Mouse (Mus musculus) MEL (cell line): ENCODE measurements around the gene Serhl. TPM values are rescaled to one million over a fixed set of nuclear protein-coding genes. Genes with fewer than 3 reads are reported as not detected.

Experiments
- DNase-seq: peaks from one replicate; pipeline ENCODE4 v3.0.0; 2011; ENCODE audit warnings: low read depth, low spot score
- H3K27ac ChIP-seq: 2 replicates; pipeline ENCODE4 v1.5.1; 2012; ENCODE audit warnings: low read depth, mild to moderate bottlenecking, control low read depth, low read length, moderate library complexity; ENCODE audit not compliant: control insufficient read depth
- H3K27me3 ChIP-seq, 2 experiments: fragments of 150-350 bp in 1 of 2; sonication (generic) in 1 of 2; 2 replicates each; pipeline ENCODE4 v1.6.1; 2012; ENCODE audit warnings: low read length in 2 of 2, mild to moderate bottlenecking in 2 of 2, improper control_type of control experiment in 1 of 2, moderate library complexity in 1 of 2; ENCODE audit not compliant: insufficient read depth in 2 of 2, control insufficient read depth in 1 of 2
- H3K36me3 ChIP-seq, 2 experiments: 2 replicates each; pipeline ENCODE4 v1.6.1; 2012 to 2014; ENCODE audit warnings: low read length in 2 of 2, improper control_type of control experiment in 1 of 2, inconsistent platforms in 1 of 2, mild to moderate bottlenecking in 1 of 2; ENCODE audit not compliant: insufficient read depth in 2 of 2, control insufficient read depth in 1 of 2
- H3K4me1 ChIP-seq, 2 experiments: fragments of 150-350 bp in 1 of 2; sonication (generic) in 1 of 2; 2 replicates each; pipeline ENCODE4 v1.6.1; 2012; ENCODE audit warnings: low read length in 2 of 2, improper control_type of control experiment in 1 of 2, mild to moderate bottlenecking in 1 of 2; ENCODE audit not compliant: insufficient read depth in 2 of 2, control insufficient read depth in 1 of 2
- H3K4me3 ChIP-seq, 2 experiments: fragments of 150-350 bp in 1 of 2; sonication (generic) in 1 of 2; 2 replicates each; pipeline ENCODE4 v1.5.1; 2012; ENCODE audit warnings: low read depth in 2 of 2, low read length in 2 of 2, mild to moderate bottlenecking in 2 of 2, moderate library complexity in 2 of 2, control low read depth in 1 of 2, improper control_type of control experiment in 1 of 2; ENCODE audit not compliant: control insufficient read depth in 1 of 2, insufficient read depth in 1 of 2
- H3K79me2 ChIP-seq: 2 replicates; pipeline ENCODE4 v1.6.1; 2012; ENCODE audit warnings: mild to moderate bottlenecking, low read length, moderate library complexity; ENCODE audit not compliant: control insufficient read depth, poor library complexity, insufficient read depth
- H3K9ac ChIP-seq: 2 replicates; pipeline ENCODE4 v1.6.1; 2012; ENCODE audit warnings: low read depth, mild to moderate bottlenecking, control low read depth, low read length, moderate library complexity; ENCODE audit not compliant: control insufficient read depth, poor library complexity, severe bottlenecking
- H3K9me3 ChIP-seq: fragments of 150-350 bp; sonication (generic); replicated peaks from 2 replicates; pipeline ENCODE4 v1.6.1; 2012; ENCODE audit warnings: mild to moderate bottlenecking, low read length, improper control_type of control experiment, moderate library complexity; ENCODE audit not compliant: insufficient read depth
- CHD2 ChIP-seq: IDR thresholded peaks from 2 replicates; pipeline ENCODE4 v1.6.1; 2011; ENCODE audit warnings: low read length, improper control_type of control experiment
- ELF1 ChIP-seq: IDR thresholded peaks from 2 replicates; pipeline ENCODE4 v1.6.1; 2014; ENCODE audit warnings: low read depth, mild to moderate bottlenecking, inconsistent platforms, low read length, improper control_type of control experiment, moderate library complexity
- EP300 ChIP-seq, 2 experiments: IDR thresholded peaks; 2 replicates each; pipeline ENCODE4 v1.6.1; 2011; ENCODE audit warnings: improper control_type of control experiment in 2 of 2, low read length in 2 of 2, low read depth in 1 of 2, mild to moderate bottlenecking in 1 of 2
- GABPA ChIP-seq: IDR thresholded peaks from 2 replicates; pipeline ENCODE4 v1.6.1; 2012; ENCODE audit warnings: low read depth, mild to moderate bottlenecking, inconsistent platforms, low read length, improper control_type of control experiment, moderate library complexity
- GATA1 ChIP-seq: IDR thresholded peaks from 2 replicates; pipeline ENCODE4 v1.6.1; 2011; ENCODE audit warnings: low read depth, low read length, improper control_type of control experiment
- HCFC1 ChIP-seq: IDR thresholded peaks from 2 replicates; pipeline ENCODE4 v1.6.1; 2012; ENCODE audit warnings: low read depth, mild to moderate bottlenecking, inconsistent platforms, low read length, improper control_type of control experiment, moderate library complexity
- MEF2A ChIP-seq: IDR thresholded peaks from 2 replicates; pipeline ENCODE4 v1.6.1; 2014; ENCODE audit warnings: low read depth, mild to moderate bottlenecking, inconsistent platforms, low read length, improper control_type of control experiment; ENCODE audit not compliant: poor library complexity, insufficient replicate concordance, severe bottlenecking; ENCODE audit errors: extremely low read depth
- MYC ChIP-seq: IDR thresholded peaks from 2 replicates; pipeline ENCODE4 v1.6.1; 2011; ENCODE audit warnings: low read depth, mild to moderate bottlenecking, low read length, improper control_type of control experiment, moderate library complexity
- NELFE ChIP-seq: IDR thresholded peaks from 2 replicates; pipeline ENCODE4 v1.6.1; 2011; ENCODE audit warnings: low read depth, low read length, improper control_type of control experiment
- RAD21 ChIP-seq: IDR thresholded peaks from 2 replicates; pipeline ENCODE4 v1.6.1; 2011; ENCODE audit warnings: mild to moderate bottlenecking, low read depth, low read length, improper control_type of control experiment
- SIN3A ChIP-seq: IDR thresholded peaks from 2 replicates; pipeline ENCODE4 v1.6.1; 2012; ENCODE audit warnings: low read length, improper control_type of control experiment, inconsistent platforms
- SMC3 ChIP-seq: IDR thresholded peaks from 2 replicates; pipeline ENCODE4 v1.6.1; 2011; ENCODE audit warnings: low read depth, low read length, improper control_type of control experiment
- TBP ChIP-seq: IDR thresholded peaks from 2 replicates; pipeline ENCODE4 v1.8.0; 2011; ENCODE audit warnings: low read depth, low read length, improper control_type of control experiment
- UBTF ChIP-seq: IDR thresholded peaks from 2 replicates; pipeline ENCODE4 v1.6.1; 2012; ENCODE audit warnings: low read depth, mild to moderate bottlenecking, inconsistent platforms, low read length, improper control_type of control experiment, moderate library complexity, borderline replicate concordance; ENCODE audit not compliant: insufficient read depth
- USF1 ChIP-seq: IDR thresholded peaks from 2 replicates; pipeline ENCODE4 v1.6.1; 2014; ENCODE audit warnings: low read depth, mild to moderate bottlenecking, inconsistent platforms, low read length, improper control_type of control experiment, moderate library complexity
- ZKSCAN1 ChIP-seq: IDR thresholded peaks from 2 replicates; pipeline ENCODE4 v1.6.1; 2012; ENCODE audit warnings: low read depth, mild to moderate bottlenecking, inconsistent platforms, low read length, improper control_type of control experiment, moderate library complexity
- ZMIZ1 ChIP-seq: IDR thresholded peaks from 2 replicates; pipeline ENCODE4 v1.6.1; 2012; ENCODE audit warnings: low read depth, mild to moderate bottlenecking, inconsistent platforms, low read length, improper control_type of control experiment, moderate library complexity
- polyA plus RNA-seq, 2 experiments: library from polyadenylated mRNA; stranded (reverse) in 1 of 2; unstranded in 1 of 2; fragments of >175 nt in 1 of 2; fragments of >200 nt in 1 of 2; gene quantifications; 2 replicates each; pipeline versions ENCODE4 v1.2.1 to v1.2.4; 2012; ENCODE audit warnings: low replicate concordance in 2 of 2, low read depth in 1 of 2; ENCODE audit not compliant: insufficient read length in 2 of 2, insufficient read depth in 1 of 2, missing spikeins in 1 of 2
- total RNA-seq: library from RNA; depleted of rRNA; stranded (reverse); fragments of 300-350 nt; gene quantifications from 2 replicates; pipeline ENCODE4 v1.2.3, GENCODE M21; 2012

Gene Serhl
- total and polyA plus RNA-seq, 3 experiments: 19.6 to 57.3 TPM; not detected in 1

GRCm38 (mm10) chr15:83135654-83136053 is 46.3 kb downstream of the Serhl start:
- Histone ChIP-seq H3K27me3 (no peaks in the 10 kb centered on the region), H3K4me3 (no peak overlapping the region), H3K4me1 (peaks cover 5 to 8% of the 10 kb centered on the region in 2 experiments), H3K79me2 (peaks cover 8% of the 10 kb centered on the region), H3K9me3 (no peaks in the 10 kb centered on the region), H3K27ac (no peak overlapping the region), H3K9ac (no peak overlapping the region), H3K36me3 (peaks cover 19 to 40% of the 10 kb centered on the region in 2 experiments)
- no peak for TF ChIP-seq UBTF
- peak; percentile 14 to 61; a peak in 2 of 4 replicates for TF ChIP-seq EP300 (IDR thresholded peaks at IDR 0.05; ENCODE audit: low read depth in 1 of 2, low read length in 2 of 2)
- TF ChIP-seq RAD21: no peak
- no peak for TF ChIP-seq NELFE
- 0 out of 2 replicates have a peak, but pooled peaks have one; percentile 38 for TF ChIP-seq SIN3A
- no peak for TF ChIP-seq ELF1
- TF ChIP-seq ZKSCAN1: no peak
- no peak for TF ChIP-seq ZMIZ1
- no peak for TF ChIP-seq SMC3
- TF ChIP-seq USF1: no peak
- no peak for TF ChIP-seq GABPA
- TF ChIP-seq MYC: no peak
- peak; percentile 81 for TF ChIP-seq GATA1
- peak; percentile 31 for DNase-seq

- no peak for DNase-seq
- TF ChIP-seq ZMIZ1: no peak
- TF ChIP-seq NELFE: no peak
- no peak for TF ChIP-seq MEF2A
- TF ChIP-seq SIN3A: no peak
- no peak for TF ChIP-seq TBP
- no peak for TF ChIP-seq CHD2
- TF ChIP-seq, all 39 proteins: peak for 0
- peaks cover 0 to 12% of the 10 kb centered on the region in 2 experiments; a peak in 2 of 4 replicates for H3K4me1 ChIP-seq
- no peak overlapping the region for H3K4me3 ChIP-seq
- no peak overlapping the region for H3K27ac ChIP-seq
- H3K36me3 ChIP-seq: peaks cover 3 to 9% of the 10 kb centered on the region in 2 experiments
- H3K9me3 ChIP-seq: no peaks in the 10 kb centered on the region
- no peak overlapping the region for H3K9ac ChIP-seq
- peaks cover 74% of the 10 kb centered on the region for H3K79me2 ChIP-seq
- no peaks in the 10 kb centered on the region for H3K27me3 ChIP-seq
These were observed 53.6 kb downstream of the Serhl start for GRCm38 (mm10) chr15:83142861-83143260.

DNA sequence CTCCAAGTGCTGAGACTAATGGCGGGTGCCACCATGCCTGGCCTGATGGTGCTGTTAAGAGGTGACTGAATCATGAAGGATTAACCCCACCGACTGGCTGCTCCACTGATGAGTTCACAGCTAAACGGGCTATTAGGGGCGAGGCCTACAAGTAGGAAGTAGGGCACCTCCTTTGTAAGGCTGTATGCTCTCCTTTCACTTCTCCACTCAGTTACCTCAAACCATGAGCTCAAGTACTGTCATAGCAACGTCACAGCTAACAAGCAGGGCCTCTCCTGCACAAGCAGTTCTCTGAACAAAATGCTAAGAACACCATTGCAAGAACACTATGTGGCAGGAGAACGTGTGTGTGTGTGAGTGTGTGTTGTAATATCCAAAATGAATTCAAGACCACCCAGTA is 56.2 kb downstream of the Serhl start:
- Histone ChIP-seq H3K9ac (no peak overlapping the region), H3K9me3 (no peaks in the 10 kb centered on the region), H3K4me3 (no peak overlapping the region), H3K27me3 (no peaks in the 10 kb centered on the region), H3K79me2 (peaks cover 82% of the 10 kb centered on the region), H3K36me3 (peaks cover 3 to 9% of the 10 kb centered on the region in 2 experiments), H3K27ac (no peak overlapping the region), H3K4me1 (peaks cover 0 to 16% of the 10 kb centered on the region in 2 experiments; a peak in 2 of 4 replicates)
- DNase-seq: peak; percentile 37
- TF ChIP-seq UBTF: no peak
- TF ChIP-seq HCFC1: no peak
